Mouse (Mus musculus) heart, postnatal 10 days (tissue): ENCODE data around the gene Ephb4. TPM values are rescaled to one million over a fixed set of nuclear protein-coding genes. Genes with fewer than 3 reads are reported as not detected.

Experiments
- DNase-seq, 2 experiments: peaks; one replicate each; pipeline ENCODE4 v3.0.0; 2021
- intact Hi-C: fragments of 180-260 bp; cut with DNase I; formaldehyde crosslinking; loops from one replicate; pipeline ENCODE4 v1.15.1; 2025
- total RNA-seq, 2 experiments: library from RNA; stranded (reverse); gene quantifications; 2 replicates each; pipeline ENCODE4 v1.2.3; 2021

The Ephb4 gene
- total RNA-seq, 2 experiments from 2014 or later = 103 to 111 TPM

GRCm38 (mm10) chr5:137352011-137352975 is 2.4 kb downstream of the Ephb4 start:
- peak; percentile 62 to 79 for DNase-seq
- intact Hi-C loops = loop anchor here (2.0 kb wide), 1 partner anchor 13 kb away; no protein-coding TSS in a partner anchor

GRCm38 (mm10) chr5:137354091-137354490 is 4.2 kb downstream of the Ephb4 start:
- no peak for DNase-seq
- intact Hi-C loops = loop anchor here (2.0 kb wide), 1 partner anchor 21 kb away; no protein-coding TSS in a partner anchor

GRCm38 (mm10) chr5:137358382-137358781 is 8.5 kb downstream of the Ephb4 start:
- no peak for DNase-seq
- intact Hi-C loops = no loop called here

- intact Hi-C loops = loop anchor here (10.0 kb wide), 1 partner anchor 55 kb away; the partner anchor contains the start of gene Trip6
- DNase-seq = no peak
Measured at GRCm38 (mm10) chr5:137369665-137370064, 19.8 kb downstream of the Ephb4 start.

- intact Hi-C loops = loop anchor here (10.0 kb wide), 1 partner anchor 59 kb away; the partner anchor contains the start of gene Trip6
- no peak for DNase-seq
Measured at GRCm38 (mm10) chr5:137373371-137373950, 23.6 kb downstream of the Ephb4 start.

GRCm38 (mm10) chr5:137374521-137375080 is 24.7 kb downstream of the Ephb4 start:
- intact Hi-C loops = loop anchor here (2.0 to 10.0 kb wide), 3 partner anchors 20 to 242 kb away; partner anchors contain the start of gene Trip6
- no peak for DNase-seq

GRCm38 (mm10) chr5:137375627-137376026 is 25.7 kb downstream of the Ephb4 start:
- intact Hi-C loops = loop anchor here (2.0 to 10.0 kb wide), 4 partner anchors 21 to 243 kb away; partner anchors contain the start of gene Trip6
- DNase-seq = peak; percentile 80 to 83

GRCm38 (mm10) chr5:137376198-137376597 is 26.3 kb downstream of the Ephb4 start:
- intact Hi-C loops = loop anchor here (2.0 to 10.0 kb wide), 3 partner anchors 41 to 244 kb away; partner anchors contain the start of gene Trip6
- peak; percentile 18 to 56 for DNase-seq

- intact Hi-C loops = loop anchor here (2.0 to 10.0 kb wide), 3 partner anchors 42 to 244 kb away; partner anchors contain the start of gene Trip6
Measured at GRCm38 (mm10) chr5:137376722-137377121, 26.8 kb downstream of the Ephb4 start.

GRCm38 (mm10) chr5:137377176-137377575 is 27.3 kb downstream of the Ephb4 start:
- intact Hi-C loops = loop anchor here (2.0 to 10.0 kb wide), 3 partner anchors 42 to 245 kb away; partner anchors contain the start of gene Trip6
- peak; percentile 51 to 61 for DNase-seq

More at GRCm38 (mm10) chr5:137376722-137377121, 26.8 kb downstream of the Ephb4 start:
- DNase-seq = peak in 1 of 2 experiments; percentile 29

- intact Hi-C loops = loop anchor here (2.0 to 10.0 kb wide), 3 partner anchors 43 to 245 kb away; partner anchors contain the start of gene Trip6
- no peak for DNase-seq
Measured at GRCm38 (mm10) chr5:137377603-137378002, 27.7 kb downstream of the Ephb4 start.

- peak; percentile 65 to 78 for DNase-seq
- intact Hi-C loops = loop anchor here (1.0 to 10.0 kb wide), 2 partner anchors 90 to 264 kb away; partner anchors contain the start of genes Irs3 and Sap25
Measured at GRCm38 (mm10) chr5:137381152-137381551, 31.2 kb downstream of the Ephb4 start.

GRCm38 (mm10) chr5:137383441-137383840 is 33.5 kb downstream of the Ephb4 start:
- intact Hi-C loops = loop anchor here (10.0 kb wide), 1 partner anchor 261 kb away; the partner anchor contains the start of genes Irs3 and Sap25
- DNase-seq = no peak

GRCm38 (mm10) chr5:137386712-137387111 is 36.8 kb downstream of the Ephb4 start:
- intact Hi-C loops = loop anchor here (10.0 kb wide), 1 partner anchor 258 kb away; the partner anchor contains the start of genes Irs3 and Sap25
- no peak for DNase-seq

GRCm38 (mm10) chr5:137391641-137392040 is 41.7 kb downstream of the Ephb4 start:
- intact Hi-C loops = no loop called here
- no peak for DNase-seq

- intact Hi-C loops = no loop called here
- no peak for DNase-seq
Measured at GRCm38 (mm10) chr5:137394456-137394855, 44.5 kb downstream of the Ephb4 start.

GRCm38 (mm10) chr5:137404081-137404480 is 54.2 kb downstream of the Ephb4 start:
- intact Hi-C loops = loop anchor here (10.0 kb wide), 1 partner anchor 249 kb away; no protein-coding TSS in a partner anchor
- DNase-seq = no peak

- DNase-seq = no peak
- intact Hi-C loops = loop anchor here (10.0 kb wide), 1 partner anchor 255 kb away; no protein-coding TSS in a partner anchor
Measured at GRCm38 (mm10) chr5:137409451-137409850, 59.5 kb downstream of the Ephb4 start.

- intact Hi-C loops = no loop called here
Measured at GRCm38 (mm10) chr5:137410066-137410465, 60.2 kb downstream of the Ephb4 start.

GRCm38 (mm10) chr5:137410549-137410948 is 60.6 kb downstream of the Ephb4 start:
- DNase-seq = no peak
- intact Hi-C loops = no loop called here

More at GRCm38 (mm10) chr5:137410066-137410465, 60.2 kb downstream of the Ephb4 start:
- no peak for DNase-seq
